Mouse (Mus musculus) left cerebral cortex, postnatal 10 days (tissue): ENCODE results near the gene Prune1. TPM values are rescaled to one million over a fixed set of nuclear protein-coding genes. Genes with fewer than 3 reads are reported as not detected.
A peak's percentile ranks its signal among the peaks of the same experiment; 100 is the strongest.

ENCODE experiments used
- DNase-seq, 2 experiments: peaks; one replicate each; pipeline ENCODE4 v3.0.0; 2021 to 2022; ENCODE audit warnings: low spot score in 2 of 2, mixed read lengths in 1 of 2; ENCODE audit errors: extremely low spot score in 1 of 2
- intact Hi-C: fragments of 180-260 bp; cut with DNase I; formaldehyde crosslinking; loops from one replicate; pipeline ENCODE4 v1.15.1; 2025
- total RNA-seq, 2 experiments: library from RNA; stranded (reverse); gene quantifications; 2 replicates each; pipeline ENCODE4 v1.2.3; 2021

Prune1 gene
- total RNA-seq: 10 to 100 TPM; 44.3 to 46.4 TPM

GRCm38 (mm10) chr3:95281216-95282126, at the start of gene Prune1, which contains the start of gene Mindy1:
Gene Prune1, minus strand, starts transcription at chr3:95282076.
Gene Mindy1, plus strand, starts transcription at chr3:95281345.
- peak; percentile 98 to 99 for DNase-seq
- intact Hi-C loops: no loop called here

GRCm38 (mm10) chr3:95331528-95331927, 49.7 kb upstream of the Prune1 start:
- DNase-seq: no peak
- intact Hi-C loops: loop anchor here (5.0 kb wide), 1 partner anchor 126 kb away; no protein-coding TSS in a partner anchor

- intact Hi-C loops: no loop called here
- DNase-seq: no peak
Observed at GRCm38 (mm10) chr3:95328803-95329404, 47.0 kb upstream of the Prune1 start.

- intact Hi-C loops: no loop called here
- DNase-seq: no peak
Observed at GRCm38 (mm10) chr3:95324454-95325144, 42.7 kb upstream of the Prune1 start.

- DNase-seq: no peak
- intact Hi-C loops: no loop called here
Observed at GRCm38 (mm10) chr3:95323429-95323828, 41.6 kb upstream of the Prune1 start.

- intact Hi-C loops: no loop called here
- no peak for DNase-seq
Observed at GRCm38 (mm10) chr3:95319701-95320625, 38.1 kb upstream of the Prune1 start.

GRCm38 (mm10) chr3:95319110-95319509, 37.2 kb upstream of the Prune1 start:
- DNase-seq: no peak
- intact Hi-C loops: no loop called here

GRCm38 (mm10) chr3:95318548-95318947, 36.7 kb upstream of the Prune1 start:
- intact Hi-C loops: no loop called here
- DNase-seq: no peak

- peak; percentile 46 to 72 for DNase-seq
- intact Hi-C loops: no loop called here
Observed at GRCm38 (mm10) chr3:95317414-95318080, 35.7 kb upstream of the Prune1 start.

GRCm38 (mm10) chr3:95315844-95316550, 34.1 kb upstream of the Prune1 start:
- intact Hi-C loops: no loop called here
- DNase-seq: no peak

- intact Hi-C loops: no loop called here
- DNase-seq: peak; percentile 43 to 92
Observed at GRCm38 (mm10) chr3:95315094-95315843, 33.4 kb upstream of the Prune1 start.

GRCm38 (mm10) chr3:95314486-95315093, 32.7 kb upstream of the Prune1 start, which contains the start of gene Cers2:
Gene Cers2, plus strand, starts transcription at chr3:95314791.
- peak in 1 of 2 experiments; percentile 43 for DNase-seq
- intact Hi-C loops: no loop called here

- DNase-seq: no peak
- intact Hi-C loops: no loop called here
Observed at GRCm38 (mm10) chr3:95314075-95314474, 32.2 kb upstream of the Prune1 start.

GRCm38 (mm10) chr3:95313476-95313875, 31.6 kb upstream of the Prune1 start:
- intact Hi-C loops: no loop called here

GRCm38 (mm10) chr3:95312623-95313022, 30.7 kb upstream of the Prune1 start:
- no peak for DNase-seq
- intact Hi-C loops: no loop called here

More at GRCm38 (mm10) chr3:95313476-95313875, 31.6 kb upstream of the Prune1 start:
- DNase-seq: no peak
